Mouse (Mus musculus) midbrain, embryonic 14.5 days (tissue): Measurements from ENCODE around the gene Akr1c12. TPM values are rescaled to one million over a fixed set of nuclear protein-coding genes. Genes with fewer than 3 reads are reported as not detected.

Source experiments
- ATAC-seq: fragments of 200-750 bp; cut with Nextera tagmentation; 2 replicates; pipeline ENCODE4 v1.8.0; 2017; ENCODE audit warnings: moderate number of reproducible peaks, moderate library complexity; ENCODE audit not compliant: low FRiP score, low TSS enrichment
- DNase-seq: peaks from one replicate; pipeline ENCODE4 v3.0.0-alpha.2; 2015
- H3K27ac ChIP-seq: fragments of 300-500 bp; sonication (generic); replicated peaks from 2 replicates; pipeline ENCODE4 v1.5.1; 2014; ENCODE audit warnings: mild to moderate bottlenecking, low read depth, low read length, moderate library complexity
- H3K27me3 ChIP-seq: fragments of 300-500 bp; sonication (generic); 2 replicates; pipeline ENCODE4 v1.6.1; 2014; ENCODE audit warnings: low read length, control low read depth, mixed read lengths; ENCODE audit not compliant: control insufficient read depth, insufficient read depth
- H3K36me3 ChIP-seq: fragments of 300-500 bp; sonication (generic); 2 replicates; pipeline ENCODE4 v1.6.1; 2014; ENCODE audit warnings: low read length, control low read depth; ENCODE audit not compliant: control insufficient read depth, insufficient read depth
- H3K4me1 ChIP-seq: fragments of 300-500 bp; sonication (generic); 2 replicates; pipeline ENCODE4 v1.6.1; 2014; ENCODE audit warnings: mild to moderate bottlenecking, antibody characterized with exemption, low read length, control low read depth; ENCODE audit not compliant: control insufficient read depth, insufficient read depth
- H3K4me2 ChIP-seq: fragments of 300-500 bp; sonication (generic); 2 replicates; pipeline ENCODE4 v1.6.1; 2014; ENCODE audit warnings: mild to moderate bottlenecking, low read length, moderate library complexity
- H3K4me3 ChIP-seq: fragments of 300-500 bp; sonication (generic); replicated peaks from 2 replicates; pipeline ENCODE4 v1.5.1; 2014; ENCODE audit warnings: low read depth, low read length
- H3K9ac ChIP-seq: fragments of 300-500 bp; sonication (generic); replicated peaks from 2 replicates; pipeline ENCODE4 v1.6.1; 2014; ENCODE audit warnings: mild to moderate bottlenecking, low read length, moderate library complexity
- H3K9me3 ChIP-seq: fragments of 300-500 bp; sonication (generic); 2 replicates; pipeline ENCODE4 v1.6.1; 2016; ENCODE audit warnings: low read length, control low read depth, mixed read lengths; ENCODE audit not compliant: control insufficient read depth
- WGBS: fragments of 180-500 bp; shearing (Covaris S2); extraction: QIAGEN DNeasy Blood & Tissue Kit; methylation state at CpG from one replicate; pipeline ENCODE4 v1.1.7; 2014; 5-methylcytosine and 5-hydroxymethylcytosine counted together
- polyA plus RNA-seq: library from polyadenylated mRNA; unstranded; fragments of >200 nt; fragmentation: Nextera tagmentation; extraction: Ambion mirVana; gene quantifications from 2 replicates; pipeline ENCODE4 v1.2.1, GENCODE M21; 2014

The Akr1c12 gene
- polyA plus RNA-seq, 1 experiment from 2014 or later = not detected

DNA sequence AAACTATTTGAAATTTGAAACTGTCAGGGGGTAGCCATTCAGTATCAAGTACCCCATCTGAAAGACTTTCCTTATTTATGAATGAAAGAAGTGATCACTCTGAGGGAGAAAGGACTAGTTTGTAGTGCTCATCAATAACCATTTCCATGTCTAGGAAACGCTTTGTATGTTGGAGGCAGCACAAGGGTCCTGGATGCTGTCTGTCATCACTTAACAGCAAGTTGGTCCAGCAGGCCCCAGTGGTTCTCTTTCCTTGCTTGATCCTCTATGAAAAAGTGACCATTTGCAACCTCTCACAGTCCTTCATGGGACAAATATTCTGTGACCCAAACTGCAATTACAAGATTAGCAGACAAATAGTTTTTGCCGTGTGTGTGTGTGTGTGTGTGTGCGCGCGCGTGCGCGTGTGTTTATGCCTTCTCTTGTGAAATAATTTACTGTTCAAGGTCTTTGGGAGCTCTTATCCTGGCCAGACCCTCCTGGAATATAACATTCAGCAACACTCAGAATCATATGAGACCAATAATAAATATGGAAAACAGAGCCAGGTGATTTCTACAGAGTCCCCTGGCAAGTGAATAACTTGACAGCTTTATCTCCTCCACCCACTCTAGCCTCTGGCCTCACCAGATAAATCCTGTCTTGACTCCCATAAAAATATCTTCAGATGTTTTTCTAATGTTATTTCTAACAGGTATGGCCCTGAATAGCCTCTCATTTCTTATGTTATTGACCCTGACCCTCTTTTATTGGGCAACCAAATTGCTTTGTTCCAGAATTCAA lies 48.2 kb downstream of the Akr1c12 start:
- 97% methylated on average over 8 of the region's 8 CpGs for WGBS
- Histone ChIP-seq H3K4me3 (no peak overlapping the region), H3K36me3 (no peaks in the 10 kb centered on the region), H3K9me3 (no peaks in the 10 kb centered on the region), H3K27me3 (no peaks in the 10 kb centered on the region), H3K4me2 (no peak overlapping the region), H3K4me1 (no peaks in the 10 kb centered on the region), H3K27ac (no peak overlapping the region), H3K9ac (no peak overlapping the region)
- ATAC-seq (no peak), DNase-seq (no peak)

DNA sequence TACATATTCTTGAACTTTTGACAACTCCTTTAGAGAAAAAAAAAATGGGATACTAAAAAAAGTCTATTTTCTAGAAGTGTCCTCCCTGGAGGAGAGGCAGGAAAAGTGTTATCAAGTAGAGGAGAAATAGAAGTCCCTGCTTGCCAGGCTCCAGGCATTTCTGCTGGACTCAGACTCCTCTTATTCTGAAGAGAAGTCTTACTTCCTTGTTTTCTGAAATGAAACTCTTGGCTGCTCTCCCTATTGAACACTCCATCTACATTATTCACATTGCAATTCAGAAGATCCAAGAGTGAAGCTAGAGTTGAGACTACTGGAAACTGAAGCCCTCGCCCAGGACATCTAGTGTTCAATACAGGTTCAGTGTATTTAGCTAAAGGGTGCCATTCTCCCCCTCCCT lies 50.8 kb downstream of the Akr1c12 start, which contains the start of gene Akr1c19:
Gene Akr1c19 (plus strand): TSS at position 260 of the 400 bp plus-strand sequence.
- H3K36me3 ChIP-seq = no peaks in the 10 kb centered on the region
- H3K9me3 ChIP-seq = no peaks in the 10 kb centered on the region
- no peak for DNase-seq
- H3K27me3 ChIP-seq = no peaks in the 10 kb centered on the region
- ATAC-seq = no peak
- H3K4me1 ChIP-seq = no peaks in the 10 kb centered on the region
- H3K27ac ChIP-seq = no peak within 1 kb of the TSS
- 63% methylated on average over 1 of the region's 1 CpGs for WGBS
- no peak within 1 kb of the TSS for H3K4me3 ChIP-seq
- H3K4me2 ChIP-seq = no peak within 1 kb of the TSS
- no peak within 1 kb of the TSS for H3K9ac ChIP-seq

Other genes with a start within 250 kb of the Akr1c12 start
- gene Akr1c14, start 230.4 kb downstream of the Akr1c12 start, polyA plus RNA-seq = 0.27 and 0.89 TPM in 2 replicates
- gene Akr1c18, start 128.8 kb downstream of the Akr1c12 start, polyA plus RNA-seq = not detected in 2 replicates
- 1.0 and 1.2 TPM in 2 replicates for gene Akr1c13, start 88.3 kb downstream of the Akr1c12 start, polyA plus RNA-seq
- gene Akr1c19, start 50.7 kb downstream of the Akr1c12 start, polyA plus RNA-seq = 4.6 and 8.5 TPM in 2 replicates
- gene Akr1c6, start 154.9 kb upstream of the Akr1c12 start, polyA plus RNA-seq = not detected in 2 replicates
- not detected in 2 replicates for gene Akr1c20, start 243.9 kb upstream of the Akr1c12 start, polyA plus RNA-seq